Mouse (Mus musculus) MN1 (cell line): ENCODE data around the gene Npas3.

Experiments
- DNase-seq: peaks from one replicate; pipeline ENCODE4 v3.0.0-alpha.2; 2016; ENCODE audit warnings: low spot score

Gene Npas3

DNA sequence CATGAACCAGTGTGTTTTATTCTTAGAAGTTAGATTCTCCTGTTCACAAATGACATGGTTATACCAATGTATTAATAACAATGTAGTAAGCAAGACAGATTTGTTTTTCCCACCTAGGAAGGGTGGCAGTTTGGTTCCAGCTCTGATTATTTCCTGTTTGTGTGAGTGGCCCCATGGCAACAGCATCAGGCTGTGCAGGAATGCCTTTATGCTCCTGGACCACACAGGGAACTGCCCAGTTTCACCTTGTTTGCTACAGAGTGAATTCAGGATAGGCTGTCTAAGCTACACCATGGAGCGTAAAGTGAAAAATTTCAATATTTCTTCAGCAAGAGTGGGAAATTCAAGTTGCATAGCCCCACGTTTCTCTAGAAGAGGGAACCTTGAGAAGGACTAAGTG lies 162.2 kb downstream of the Npas3 start:
- DNase-seq = no peak

DNA sequence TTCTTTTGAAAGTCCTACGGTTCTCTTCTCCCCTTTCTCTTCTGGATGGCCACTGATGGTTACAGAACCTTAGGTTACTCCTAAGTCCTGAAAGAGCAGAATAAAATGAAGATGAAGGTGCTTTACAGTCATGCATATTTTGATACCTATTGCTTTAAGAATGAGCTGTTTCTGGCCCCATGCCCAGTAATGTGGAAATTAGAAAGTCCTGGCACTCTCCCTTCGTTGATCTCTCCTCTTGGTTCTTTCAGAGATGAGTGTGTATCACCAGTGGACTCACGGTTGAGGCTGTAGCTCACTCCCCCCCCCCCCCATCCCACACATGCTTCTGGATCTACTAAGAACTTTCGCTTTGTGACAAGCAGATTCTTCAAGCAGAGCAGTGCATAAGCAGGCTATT lies 167.6 kb downstream of the Npas3 start:
- DNase-seq = peak; percentile 32

- DNase-seq = peak; percentile 50
Observed at GRCm38 (mm10) chr12:53421701-53422100, 173.2 kb downstream of the Npas3 start.

DNA sequence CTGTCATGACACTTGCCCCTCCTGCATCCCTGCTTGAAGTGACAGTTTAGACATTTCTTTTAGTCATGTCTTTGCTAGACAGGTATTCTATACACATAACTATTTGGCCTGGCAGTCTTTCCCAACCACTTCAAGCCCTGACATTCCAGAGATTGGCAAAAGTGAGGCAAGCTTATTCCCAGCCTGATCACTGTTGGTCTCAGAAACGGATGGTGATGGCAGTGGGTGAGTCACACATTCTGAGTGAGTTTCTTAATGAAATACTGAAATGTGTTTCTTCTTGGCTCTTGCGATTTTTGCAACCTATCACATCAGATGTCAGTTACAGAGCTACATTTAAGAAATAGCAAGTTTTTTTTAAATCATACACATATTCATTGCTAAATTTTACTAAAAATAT lies 175.2 kb downstream of the Npas3 start:
- DNase-seq = no peak

DNA sequence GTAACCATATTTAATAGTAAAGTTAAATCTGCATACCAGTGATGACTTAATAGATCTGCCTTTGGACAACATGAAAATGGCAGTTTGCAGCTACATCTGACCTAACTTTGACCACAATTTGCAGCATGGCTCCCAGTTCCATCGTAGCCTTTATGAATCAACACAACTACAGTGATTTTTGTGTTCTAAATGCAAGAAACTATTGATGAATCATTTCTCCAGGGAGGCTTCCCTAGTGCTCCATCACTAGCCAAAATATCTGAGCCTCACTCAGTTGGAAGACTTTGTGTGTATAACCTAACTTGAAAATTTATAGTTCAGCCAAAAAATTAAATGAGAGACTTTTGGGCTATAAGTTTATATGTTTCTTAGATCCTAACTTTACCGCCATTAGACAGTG lies 177.5 kb downstream of the Npas3 start:
- no peak for DNase-seq

DNA sequence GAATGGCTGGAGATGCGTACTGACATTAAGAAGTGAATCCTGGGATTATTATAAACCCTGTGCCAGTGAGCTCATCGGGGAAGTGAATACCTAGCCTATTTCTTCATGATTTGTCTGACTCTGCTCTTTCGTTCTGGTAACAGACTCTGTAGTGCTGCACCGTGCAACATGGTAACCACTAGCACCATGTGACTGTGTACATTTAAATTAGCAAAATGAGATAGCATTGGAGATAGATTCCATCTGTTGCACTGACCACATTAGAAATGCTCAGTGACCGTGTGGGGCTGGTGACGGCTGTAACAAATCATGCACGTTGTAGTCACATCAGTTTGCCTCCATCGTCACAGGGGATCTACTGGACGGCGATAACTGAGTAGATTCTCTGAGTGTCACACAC lies 178.7 kb downstream of the Npas3 start:
- no peak for DNase-seq

DNA sequence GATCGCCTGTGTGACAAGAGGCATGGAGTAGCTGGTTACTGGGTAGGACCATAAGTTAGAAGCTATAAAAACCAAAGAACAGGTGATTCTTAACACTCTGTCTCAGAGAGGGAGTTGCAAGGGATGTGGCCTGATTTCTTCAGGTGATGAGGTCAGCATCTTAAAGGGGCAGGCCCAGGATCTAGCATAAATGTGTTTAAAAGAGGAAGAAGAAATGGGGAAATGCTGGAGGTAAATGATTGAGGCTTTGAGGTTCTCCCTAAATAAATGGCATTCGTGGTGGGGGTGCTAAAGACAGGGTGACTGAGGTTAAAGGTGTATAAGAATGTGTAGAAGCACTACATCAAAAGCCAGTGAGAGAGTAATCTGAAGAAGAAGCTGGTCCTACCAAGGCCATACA lies 193.6 kb downstream of the Npas3 start:
- DNase-seq = no peak

DNA sequence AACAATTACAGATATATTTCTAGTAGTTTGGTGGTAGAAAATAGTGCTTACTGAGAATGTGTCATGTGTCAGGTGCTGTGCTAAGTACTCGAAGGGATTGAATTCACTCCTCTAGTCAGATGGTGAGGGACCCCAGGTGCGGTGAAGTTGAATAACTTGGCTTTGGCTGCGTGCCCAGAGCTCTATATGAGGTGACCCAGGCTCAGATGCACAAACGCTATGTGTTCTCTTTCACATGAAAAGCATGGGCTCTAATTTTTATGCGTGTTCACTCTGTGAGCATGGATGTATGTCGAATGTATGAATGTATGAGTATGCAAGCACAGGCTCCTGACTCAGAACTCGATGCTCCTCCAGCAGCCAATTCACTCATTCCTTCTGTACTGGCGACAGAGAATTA lies 199.0 kb downstream of the Npas3 start:
- DNase-seq = no peak

- DNase-seq = no peak
Observed at GRCm38 (mm10) chr12:53448040-53448439, 199.6 kb downstream of the Npas3 start.

GRCm38 (mm10) chr12:53467549-53467948 lies 219.1 kb downstream of the Npas3 start:
- DNase-seq = no peak

- DNase-seq = no peak
Observed at GRCm38 (mm10) chr12:53474486-53474885, 226.0 kb downstream of the Npas3 start.

DNA sequence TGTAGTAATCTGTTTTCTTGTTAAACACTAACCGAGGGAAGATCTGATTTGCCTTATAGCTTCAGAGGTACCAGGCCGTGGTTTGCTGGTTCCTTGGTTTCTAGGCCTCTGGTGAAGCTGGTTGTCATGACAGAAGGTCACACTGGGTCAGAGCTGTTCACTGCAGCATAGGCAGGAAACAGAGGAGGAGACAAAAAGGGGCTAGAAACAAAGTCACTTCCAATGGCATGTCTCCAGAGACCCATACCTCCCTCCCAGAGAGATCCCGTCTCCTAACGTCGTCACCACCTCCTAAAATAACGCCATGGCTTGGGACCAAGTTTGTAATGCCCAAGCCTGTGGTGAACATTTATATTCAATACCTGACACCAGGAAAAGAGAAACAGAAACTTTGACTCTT lies 236.4 kb downstream of the Npas3 start:
- DNase-seq = no peak

DNA sequence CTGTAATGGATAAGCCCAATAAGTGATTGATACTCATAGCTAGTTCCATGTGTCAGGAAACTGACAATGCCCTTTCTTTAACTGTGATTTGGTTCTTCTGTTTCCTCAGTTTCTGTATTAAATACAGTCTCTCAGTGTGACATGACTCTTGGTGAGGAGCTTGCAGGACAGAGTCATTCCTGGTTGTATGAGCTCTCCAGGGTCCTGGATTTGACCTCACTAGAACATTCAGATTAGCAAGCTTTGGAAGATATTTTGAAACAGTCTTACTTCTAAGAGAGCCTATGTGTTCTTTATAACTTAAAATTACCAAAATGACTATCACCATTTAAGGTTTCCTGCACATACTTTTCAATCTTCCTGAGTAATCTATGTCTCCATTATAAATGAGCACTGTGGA lies 247.9 kb downstream of the Npas3 start:
- DNase-seq = no peak

- no peak for DNase-seq
Observed at GRCm38 (mm10) chr12:53514885-53515284, 266.4 kb downstream of the Npas3 start.

DNA sequence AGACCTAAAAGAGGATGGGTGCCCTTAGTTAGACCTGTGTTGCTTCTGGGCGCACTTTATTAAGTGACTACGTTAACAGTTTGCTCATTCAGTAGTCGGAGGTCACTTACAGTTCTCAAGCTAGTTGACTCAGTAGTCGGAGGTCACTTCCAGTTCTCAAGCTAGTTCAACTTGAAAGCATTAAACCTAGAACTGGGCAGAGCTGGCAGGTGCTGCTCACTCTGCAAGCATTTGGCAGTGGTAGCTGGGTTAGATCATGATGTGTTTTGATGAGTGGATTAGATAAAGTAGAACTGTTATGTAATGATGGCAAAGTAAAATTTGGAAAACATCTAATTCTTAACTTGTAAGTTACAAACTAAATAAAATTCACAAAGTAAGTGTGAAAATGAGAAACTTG lies 271.1 kb downstream of the Npas3 start:
- no peak for DNase-seq

DNA sequence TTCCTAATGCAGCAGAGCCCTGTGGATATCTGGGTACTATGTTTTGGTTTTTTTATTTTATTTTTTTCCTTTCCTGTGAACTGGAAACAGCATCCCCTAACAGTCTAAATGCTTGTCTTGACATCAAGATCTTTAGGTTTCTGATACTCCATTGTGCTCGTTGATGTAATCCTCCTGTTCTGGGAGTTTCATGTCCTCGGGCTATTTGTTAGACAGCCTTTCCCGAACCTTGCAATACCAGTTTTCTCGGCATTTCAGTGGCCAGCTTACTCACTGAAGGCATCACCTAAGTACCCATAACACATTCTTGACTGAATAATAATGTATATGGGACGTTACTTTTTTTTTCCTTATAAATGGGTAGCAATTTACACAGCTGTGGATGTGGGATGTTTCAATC lies 274.2 kb downstream of the Npas3 start:
- no peak for DNase-seq

DNA sequence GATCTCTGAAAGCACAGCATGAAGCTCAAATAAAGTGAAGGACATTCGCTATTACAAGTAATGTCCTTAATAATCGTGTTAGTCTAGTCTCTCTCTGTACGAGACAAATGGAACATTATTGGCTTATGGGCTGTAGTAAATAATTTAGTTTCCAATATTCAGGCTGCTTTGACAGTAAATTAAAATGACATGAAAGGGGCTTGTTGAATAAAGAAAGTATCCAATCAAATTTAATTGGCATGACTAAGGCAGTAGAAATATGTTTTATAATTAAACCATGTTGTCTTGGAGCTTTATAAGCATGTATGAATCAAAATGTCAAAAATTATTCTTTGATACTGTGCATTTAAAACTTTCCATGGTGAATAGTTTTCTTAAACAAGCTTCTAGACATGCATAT lies 278.6 kb downstream of the Npas3 start:
- DNase-seq = no peak

- no peak for DNase-seq
Observed at GRCm38 (mm10) chr12:53529345-53529744, 280.9 kb downstream of the Npas3 start.

GRCm38 (mm10) chr12:53536816-53537215 lies 288.3 kb downstream of the Npas3 start:
- DNase-seq = no peak

DNA sequence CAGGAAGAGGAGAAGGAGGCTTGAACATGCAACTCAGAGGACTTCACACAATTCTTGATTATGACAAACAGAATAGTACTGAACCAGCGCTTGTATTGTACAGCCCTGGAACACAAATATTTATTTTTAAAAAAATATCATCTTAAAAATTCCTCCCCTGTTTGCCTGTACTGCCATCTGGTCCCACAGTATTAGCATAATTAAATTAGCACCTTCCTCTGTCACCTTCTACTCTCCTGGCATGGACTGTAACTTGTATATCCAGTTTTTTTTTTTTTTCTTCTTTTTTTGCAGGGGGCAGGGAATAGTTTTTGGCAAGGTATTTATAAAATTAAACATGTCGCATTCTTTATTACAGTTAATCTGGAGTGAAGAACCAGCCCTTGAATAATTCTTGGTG lies 307.9 kb downstream of the Npas3 start:
- DNase-seq = no peak

DNA sequence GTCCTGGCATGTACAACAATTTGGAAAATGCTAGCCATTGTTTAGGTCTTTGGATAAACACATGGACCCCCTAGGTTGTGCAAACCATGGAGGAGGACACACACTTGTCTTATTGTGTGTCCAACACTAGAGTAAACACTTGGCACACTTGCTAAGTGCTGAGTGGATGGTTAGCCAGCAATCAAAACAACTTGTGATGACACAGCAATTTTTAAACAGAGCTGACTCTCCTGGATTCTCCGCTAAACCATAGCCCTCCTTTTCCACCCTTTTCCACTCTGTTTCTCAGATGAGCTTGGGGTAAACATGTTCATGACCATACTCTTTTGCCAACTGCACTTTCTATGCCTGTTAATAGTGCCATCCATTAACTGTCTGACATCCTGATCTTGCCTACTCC lies 309.8 kb downstream of the Npas3 start:
- DNase-seq = no peak

DNA sequence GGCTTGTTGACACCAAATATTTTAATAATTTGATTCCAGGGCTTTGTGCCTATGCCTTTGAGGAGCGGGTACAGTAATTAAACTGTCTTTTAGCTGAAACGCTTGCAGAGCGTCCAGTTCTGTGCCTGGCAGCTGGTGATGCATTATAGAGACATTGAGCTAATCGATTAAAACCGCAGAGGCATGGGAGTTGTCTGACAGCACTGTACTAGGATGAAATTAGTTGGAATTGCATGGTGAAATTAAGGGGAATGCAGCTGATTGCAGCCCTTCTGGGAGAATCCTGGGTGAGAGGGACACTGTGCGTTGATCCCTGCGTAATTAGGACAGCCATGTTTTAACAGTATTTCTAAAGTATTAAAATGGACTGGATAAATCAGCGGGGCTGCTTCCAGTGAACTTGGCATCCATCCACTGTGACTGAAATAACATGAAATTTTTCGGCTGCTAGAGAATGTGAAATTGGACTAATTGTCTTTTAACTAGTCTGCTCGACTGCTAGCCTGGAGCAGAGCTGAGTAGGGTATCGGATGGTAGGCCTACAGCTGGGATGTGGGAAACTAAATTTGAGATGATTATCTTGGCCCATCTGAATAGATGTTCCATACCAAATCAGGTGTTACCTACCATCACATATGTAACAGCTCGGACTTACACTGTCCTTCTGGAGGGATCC lies 318.4 kb downstream of the Npas3 start:
- DNase-seq = peak; percentile 39

DNA sequence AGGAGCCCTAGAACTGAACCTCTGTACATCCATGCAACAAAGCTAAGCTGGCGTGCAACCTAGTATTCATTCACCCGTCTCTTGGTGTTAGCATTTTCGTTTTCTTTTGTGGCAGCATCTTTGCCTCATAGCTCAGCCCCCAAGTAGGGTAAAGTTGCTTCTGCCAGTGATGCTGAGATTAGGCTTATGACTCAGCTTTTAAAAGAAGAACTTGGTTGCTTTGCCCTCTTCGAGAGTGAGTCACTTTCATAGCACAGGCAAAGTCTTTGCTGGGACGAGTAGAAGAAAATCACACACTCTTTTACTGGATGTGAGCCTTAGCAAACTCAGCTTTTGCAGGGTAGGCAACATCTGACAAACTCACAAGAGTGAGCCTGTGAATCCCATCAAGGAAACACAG lies 332.7 kb downstream of the Npas3 start:
- DNase-seq = no peak

DNA sequence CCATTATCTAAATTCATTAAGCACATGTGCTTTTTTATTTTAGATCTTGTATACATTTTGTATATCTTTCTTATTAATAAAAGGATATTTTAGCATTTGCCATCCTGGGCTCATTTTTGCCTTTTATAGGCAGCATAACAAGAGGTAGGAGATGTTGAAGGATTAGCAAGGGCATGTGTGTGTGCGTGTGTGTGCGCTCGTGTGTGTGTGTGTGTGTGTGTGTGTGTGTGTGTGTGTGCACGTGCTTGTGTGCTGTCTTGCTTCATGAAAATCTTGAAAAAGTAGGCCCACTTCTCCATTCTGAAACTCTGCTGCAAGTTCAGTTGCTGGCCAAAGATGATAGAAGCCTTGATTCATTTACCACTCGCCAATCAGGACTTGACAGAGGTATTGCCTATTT lies 338.8 kb downstream of the Npas3 start:
- no peak for DNase-seq
